Mouse (Mus musculus) urinary bladder, postnatal 25 days (tissue): ENCODE data around the gene Peli1.

Experiments
- DNase-seq: peaks from one replicate; pipeline ENCODE4 v3.0.0; 2022; ENCODE audit warnings: low spot score

The Peli1 gene

GRCm38 (mm10) chr11:21194851-21195250 is 103.8 kb downstream of the Peli1 start:
- DNase-seq = no peak
